Mouse (Mus musculus): Measurements from ENCODE around the gene Tmem116.

DNA sequence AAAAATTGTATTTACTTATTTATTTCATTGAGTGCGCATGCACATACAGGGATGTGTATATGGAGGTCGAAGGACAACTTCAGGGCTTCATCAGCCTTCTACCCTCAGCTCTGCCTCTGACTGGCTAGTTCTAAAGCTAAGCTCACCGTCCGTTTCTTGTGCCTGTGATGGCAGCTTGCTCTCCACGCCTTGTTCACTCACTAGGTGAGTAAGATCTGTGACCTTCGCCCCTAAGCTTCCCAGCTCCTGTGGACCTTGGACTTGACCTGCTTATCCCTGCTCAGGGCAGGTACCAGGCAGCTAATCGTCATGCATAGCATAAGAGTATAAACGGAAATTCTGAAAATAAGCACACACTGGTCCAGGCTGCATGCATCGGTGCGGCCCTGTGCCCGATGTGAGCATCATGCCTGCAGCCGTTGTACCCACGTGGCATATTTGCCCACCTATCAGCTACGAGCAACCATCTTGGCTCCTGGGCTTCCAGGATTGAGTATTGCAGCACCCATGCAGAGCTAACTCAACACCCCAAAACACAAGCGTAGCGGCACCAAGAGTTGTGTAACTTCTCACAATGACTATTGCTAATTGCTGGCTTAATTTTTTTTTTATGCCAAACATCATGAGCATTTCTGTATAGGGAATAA lies 114.5 kb downstream of the Tmem116 start:
- no peak for TF ChIP-seq CTCF (IDR thresholded peaks at IDR 0.05; ENCODE audit: low read depth, low read length)
- no peak for TF ChIP-seq POLR2A (IDR thresholded peaks at IDR 0.05; ENCODE audit: extremely low read depth, insufficient read depth, low read length)

Data from liver, adult 2 months (tissue).